Mouse (Mus musculus) heart, adult 11 months (tissue): ENCODE measurements at regions not wholly inside any gene's neighbourhood (a gene's known extent, or its start where the extent isn't known, plus 50 kb on each side); places are given as distances from the start of the nearest gene placed in this dataset.

Experiments used
- DNase-seq: peaks from one replicate; pipeline ENCODE4 v3.0.0; 2022

DNA sequence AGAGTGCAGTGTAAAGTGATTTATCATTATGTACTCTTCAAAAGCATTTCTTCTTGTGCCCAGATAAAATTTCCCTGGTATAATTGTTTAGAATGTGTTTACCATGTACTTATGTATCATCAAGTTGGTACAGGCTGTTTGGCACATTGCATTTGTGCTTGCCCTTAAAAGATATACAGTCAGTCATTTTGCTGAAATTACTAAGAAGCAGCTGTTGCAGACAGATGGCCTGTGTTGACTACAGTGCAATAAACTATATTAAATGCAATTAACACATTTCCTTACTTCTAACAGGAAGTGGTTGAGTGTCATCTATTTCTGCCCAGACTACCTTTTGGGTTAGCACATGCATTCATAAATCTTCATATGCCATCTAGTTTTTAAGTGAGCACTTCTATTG, 954.9 kb upstream of the 4931408C20Rik start:
- DNase-seq, result no peak

DNA sequence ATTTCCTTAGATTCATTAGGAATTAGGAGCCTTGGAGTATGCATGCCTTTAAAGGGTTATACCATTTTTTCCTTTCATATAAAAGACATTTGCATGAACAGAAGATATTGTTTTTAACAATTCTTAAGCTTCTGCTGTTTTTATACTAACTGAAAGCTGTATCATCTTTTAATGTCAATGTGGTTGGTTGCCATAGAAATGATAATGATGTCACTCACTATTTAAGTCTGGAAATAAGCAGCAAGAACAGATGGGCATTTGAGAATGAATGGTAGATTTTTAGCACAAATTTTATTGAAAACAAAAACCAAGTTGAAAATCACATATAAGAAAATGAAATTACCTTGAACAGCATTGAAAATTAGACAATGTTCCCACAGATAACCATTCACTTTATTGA, 941.8 kb upstream of the 4931408C20Rik start:
- DNase-seq, result no peak

DNA sequence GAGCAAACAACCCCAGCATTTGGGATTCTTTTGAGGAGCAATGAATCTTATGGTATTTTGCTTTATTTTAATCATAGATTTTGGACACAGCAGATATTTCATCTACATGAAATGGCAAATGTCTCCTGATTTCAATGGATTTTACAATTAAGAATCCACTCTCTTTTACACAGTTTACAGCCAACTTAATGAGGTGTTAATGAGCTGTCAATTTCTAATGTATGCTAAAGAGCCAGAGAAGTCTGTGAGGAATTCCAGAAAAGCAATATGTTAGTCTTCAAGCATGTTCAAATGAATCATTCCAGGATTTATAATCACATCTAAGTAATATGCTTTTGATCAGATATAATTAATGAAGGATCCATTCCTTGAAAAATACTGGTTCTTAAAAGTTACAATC, 929.0 kb upstream of the 4931408C20Rik start:
- DNase-seq, result no peak

DNA sequence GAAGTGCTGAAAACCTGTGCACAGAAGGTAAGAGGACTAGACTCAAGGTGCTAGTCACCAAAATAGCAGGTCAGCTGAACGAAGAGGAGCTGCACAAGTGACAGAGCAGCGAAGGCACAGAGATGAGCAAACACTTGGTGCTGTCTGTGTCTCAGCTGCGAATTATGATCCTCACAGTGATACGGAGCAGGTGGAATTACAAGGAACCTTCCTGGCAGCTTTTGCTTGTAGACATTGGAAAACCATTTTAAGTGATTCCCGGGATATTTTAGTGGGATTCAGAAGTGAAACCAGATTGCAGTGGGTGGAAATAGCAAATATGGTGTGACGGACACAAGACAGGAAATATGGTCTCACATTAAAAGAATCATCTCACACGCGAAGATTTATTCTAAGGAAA, 921.3 kb upstream of the 4931408C20Rik start:
- no peak for DNase-seq

DNA sequence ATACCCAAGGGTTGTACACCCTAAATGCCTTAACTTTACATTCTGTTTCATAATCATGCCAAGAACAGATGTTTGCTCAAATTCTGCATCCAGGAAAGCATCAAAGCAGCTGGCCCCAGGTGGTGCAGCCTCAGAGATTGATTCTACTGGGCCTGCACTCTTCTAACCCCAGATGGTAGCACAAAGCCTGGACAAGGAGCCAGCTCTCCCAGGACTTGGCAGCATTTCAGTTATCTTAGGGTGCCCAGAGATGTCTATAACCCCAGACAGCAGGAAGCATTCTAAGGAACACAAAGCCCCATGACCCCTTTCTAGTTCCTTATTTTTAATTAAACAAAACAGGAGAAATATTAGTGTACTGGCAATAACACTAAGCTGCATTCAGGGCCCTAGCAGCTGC, 891.5 kb upstream of the 4931408C20Rik start:
- peak; percentile 68 for DNase-seq

DNA sequence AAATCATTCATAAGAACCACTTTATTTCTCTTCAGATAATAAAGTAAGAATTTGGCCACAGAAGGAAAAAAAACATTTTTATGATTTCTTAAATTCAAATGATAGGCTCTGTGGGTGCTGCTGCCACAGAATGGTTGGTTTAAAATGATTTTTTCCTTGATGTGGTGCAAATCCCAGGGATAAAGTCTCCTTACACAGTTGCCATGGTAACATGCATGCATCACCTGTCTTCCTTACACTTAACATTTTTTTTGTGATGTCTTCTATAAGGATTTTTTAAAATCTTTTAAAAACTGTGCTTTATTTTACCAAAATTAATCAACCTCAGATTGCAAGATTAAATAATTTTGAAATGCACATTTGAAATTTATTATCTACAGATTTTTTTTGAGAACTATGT, 872.2 kb upstream of the 4931408C20Rik start:
- DNase-seq, result no peak

DNA sequence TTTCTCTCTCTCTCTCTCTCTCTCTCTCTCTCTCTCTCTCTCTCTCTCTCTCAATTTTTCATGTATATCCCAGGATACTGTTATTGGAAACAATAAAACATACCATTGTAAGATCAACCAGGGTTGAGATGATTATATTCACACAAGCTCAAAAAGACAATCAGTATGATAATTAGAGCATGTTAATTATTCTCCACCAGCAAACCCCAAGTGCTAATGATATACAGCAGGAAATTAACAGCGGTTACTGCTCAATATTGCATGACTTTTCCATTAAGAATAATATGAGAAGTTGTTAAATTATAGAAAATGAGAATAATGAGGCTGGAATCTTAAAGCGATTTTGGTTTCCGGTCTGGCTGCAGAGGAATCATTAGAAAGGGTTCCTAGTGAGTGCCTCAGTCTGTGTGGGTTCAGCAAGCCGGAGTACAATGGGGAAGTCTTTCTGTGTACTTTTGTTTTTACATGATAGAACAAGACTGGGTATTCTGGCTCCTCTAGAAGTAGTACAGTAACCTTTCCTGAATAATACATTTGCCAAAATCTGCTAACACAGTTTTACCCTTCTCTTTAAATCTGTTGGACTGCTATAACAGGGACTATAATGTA, 823.6 kb upstream of the 4931408C20Rik start:
- DNase-seq, result no peak

DNA sequence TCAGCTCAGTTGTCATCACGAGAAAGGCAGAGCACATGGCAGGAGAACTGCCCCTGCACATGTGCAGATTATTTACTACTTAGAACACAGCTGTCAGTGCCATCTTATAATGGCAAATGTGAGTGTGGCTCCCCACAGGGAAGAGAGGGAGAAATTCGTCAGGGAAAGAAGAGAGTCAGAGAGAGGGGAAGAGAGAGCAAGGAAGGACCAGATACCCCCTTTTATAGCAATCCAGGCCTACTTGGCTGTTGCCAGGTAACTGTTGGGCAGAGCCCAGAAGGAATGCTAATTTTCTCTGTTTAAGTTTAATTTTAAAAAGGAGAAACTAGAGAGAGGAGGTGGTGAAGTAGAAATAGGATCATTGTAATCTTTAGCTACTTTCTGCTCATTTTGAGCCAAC, 816.5 kb upstream of the 4931408C20Rik start:
- DNase-seq, result no peak

DNA sequence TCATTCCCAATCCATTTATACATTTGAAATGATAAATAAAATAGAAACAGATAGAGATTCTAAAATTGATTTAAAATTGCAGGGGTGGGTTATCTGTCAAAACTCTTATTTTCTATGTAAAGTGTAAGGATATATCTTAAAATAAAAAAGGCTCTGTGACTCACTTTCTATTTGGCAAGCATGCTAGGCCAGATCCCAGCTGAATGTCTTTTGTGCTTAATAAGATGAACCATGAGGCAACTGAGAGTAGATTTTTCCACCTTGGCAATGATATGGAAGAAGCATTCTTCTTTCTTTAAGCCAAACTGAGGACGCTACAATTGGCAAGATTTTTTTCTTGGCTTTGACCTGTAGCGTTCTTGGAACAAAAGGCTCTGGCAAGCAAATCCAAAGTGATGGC, 791.7 kb upstream of the 4931408C20Rik start:
- no peak for DNase-seq

DNA sequence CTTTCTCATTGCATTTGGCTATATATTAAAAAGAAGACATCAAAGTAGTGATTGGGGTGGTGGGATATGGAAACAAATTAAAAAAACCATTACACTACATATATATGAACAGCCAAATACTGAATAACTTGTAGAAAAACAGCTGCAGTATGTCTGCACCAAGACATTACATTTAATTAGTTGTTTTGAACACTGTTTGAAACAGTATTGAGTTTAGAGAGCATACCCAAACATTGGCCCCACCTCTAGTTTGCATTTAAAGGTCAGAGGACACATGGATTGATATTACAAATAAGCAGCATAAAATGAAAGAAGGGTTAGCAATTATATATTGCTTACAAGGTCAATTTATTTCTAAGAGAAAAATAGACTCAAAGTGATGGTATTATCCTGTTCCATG, 758.8 kb upstream of the 4931408C20Rik start:
- no peak for DNase-seq
